Mouse (Mus musculus) T-helper 17 cell (primary cell): Measurements from ENCODE around the gene Zfp182.

ENCODE experiments used
- in situ Hi-C, 2 experiments: fragments of 300-600 bp; cut with MboI, MseI; formaldehyde crosslinking; loops; 1 replicate in 1 of 2; 2 replicates in 1 of 2; pipeline ENCODE4 v1.15.1; 2025; ENCODE audit warnings: high pct_unique_total_duplicates in 2 of 2

Gene Zfp182

DNA sequence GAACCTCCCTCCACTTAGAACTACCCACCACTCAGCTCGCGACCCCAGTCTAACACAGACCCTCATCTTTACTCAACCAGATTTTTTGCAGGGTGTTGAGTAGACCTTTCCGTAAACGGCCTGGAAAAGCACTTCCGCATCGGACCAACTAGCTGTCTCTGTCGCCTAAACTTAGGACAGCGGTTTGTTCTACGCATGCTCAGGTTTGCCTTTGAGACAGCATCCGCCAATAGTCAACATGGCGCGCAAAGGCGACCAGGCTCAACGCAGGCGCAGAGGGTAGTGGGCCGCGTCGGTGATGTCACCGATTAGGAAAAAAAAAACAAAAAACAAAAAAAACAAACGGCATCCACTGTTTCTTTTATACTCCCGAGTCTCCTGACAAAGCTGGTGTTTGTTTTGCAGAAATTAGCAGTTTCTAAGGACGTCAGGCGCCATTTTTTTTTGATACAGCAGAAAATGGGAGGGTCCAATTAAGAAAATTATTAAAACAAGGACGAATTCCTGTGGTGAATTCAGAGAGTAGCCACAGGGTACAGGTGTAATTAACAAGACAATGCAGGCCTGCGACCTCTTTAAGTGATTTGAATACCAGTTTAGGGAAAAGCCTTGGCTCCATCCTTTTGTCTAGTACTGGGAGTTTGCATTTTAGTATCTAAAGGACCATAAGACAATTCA, at the start of gene Zfp182:
Zfp182 (minus strand) TSS at position 451 of the 678 bp plus-strand sequence.
- in situ Hi-C loops, result no loop called here

DNA sequence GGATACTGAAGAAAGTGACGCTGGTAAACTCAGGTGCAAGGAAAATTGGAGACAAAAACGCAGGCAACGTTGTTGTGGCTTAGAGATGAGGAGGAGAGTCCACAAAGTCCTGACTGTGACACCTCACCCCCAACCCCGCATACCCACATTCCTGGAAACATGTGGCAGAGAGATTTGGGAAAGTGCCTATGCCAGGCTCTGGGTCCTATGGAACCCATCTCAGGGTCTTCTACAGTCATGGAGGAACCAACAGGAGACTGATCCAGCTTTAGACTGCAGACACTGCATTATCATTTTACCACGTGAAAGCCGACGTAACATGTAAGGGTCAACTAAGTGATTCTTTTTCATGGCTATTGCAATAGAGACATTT, 27.7 kb upstream of the Zfp182 start:
- in situ Hi-C loops, result loop anchor here in 1 of 2 experiments (10.0 kb wide), 1 partner anchor 255 kb away; no protein-coding TSS in a partner anchor

DNA sequence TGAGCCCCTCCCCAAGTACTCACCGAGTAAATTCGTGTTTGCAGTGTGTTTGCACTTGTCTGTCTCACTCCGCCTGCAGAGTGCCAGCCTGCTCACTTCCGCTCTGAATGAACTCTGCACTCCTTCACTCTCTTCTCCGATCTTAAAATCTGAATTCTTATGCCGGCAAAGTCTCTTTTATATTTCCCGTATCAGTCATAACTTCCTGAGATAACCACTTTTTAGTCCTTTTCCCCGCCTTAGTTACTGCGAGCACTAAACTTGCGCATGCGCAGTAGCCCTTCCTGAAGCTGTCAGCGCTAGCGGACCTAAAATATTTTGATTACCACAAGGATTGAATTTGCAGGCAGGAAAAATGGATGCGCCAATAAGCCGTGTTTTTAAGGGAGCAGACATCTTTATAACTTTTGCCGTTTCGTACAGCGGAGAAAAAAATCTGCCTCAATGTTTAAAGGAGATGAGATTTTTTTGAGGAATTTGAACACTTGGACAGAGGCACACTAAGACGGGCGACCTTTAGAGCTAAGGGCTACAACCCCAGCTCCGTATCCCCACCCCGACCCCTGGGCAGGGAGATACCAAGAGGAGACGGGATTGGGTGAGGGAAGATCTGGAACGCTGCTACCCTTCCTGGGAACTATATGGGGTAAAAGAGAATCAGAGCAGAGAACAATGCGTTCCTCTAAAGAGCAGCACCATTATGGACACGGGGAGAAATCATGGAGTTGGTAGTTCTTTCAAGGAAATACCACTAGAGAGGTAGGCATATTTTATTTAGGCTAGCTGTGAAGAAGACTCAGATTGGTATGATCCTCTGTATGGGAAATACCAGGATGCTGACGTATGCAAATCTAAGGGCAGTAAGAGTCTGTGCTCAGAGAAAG, 27.1 kb upstream of the Zfp182 start, which contains the start of gene Zfp300:
Zfp300 (minus strand) TSS at position 545 of the 884 bp plus-strand sequence.
- in situ Hi-C loops, result no loop called here

DNA sequence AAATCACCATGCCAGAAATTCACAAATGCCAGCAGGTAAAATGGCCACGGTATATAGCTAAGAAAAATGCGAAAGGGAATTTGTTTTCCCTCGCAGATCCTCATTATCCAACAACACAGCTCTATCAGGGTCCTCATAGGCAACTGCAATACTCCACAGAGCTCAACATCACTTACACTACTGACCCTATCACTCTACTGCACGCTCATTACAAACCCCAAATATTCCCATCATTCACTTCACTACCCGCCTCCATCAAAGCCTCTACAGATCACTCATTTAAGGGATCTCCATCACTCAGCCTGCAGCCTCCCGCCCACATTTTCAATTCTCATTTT, 26.5 kb upstream of the Zfp182 start:
- in situ Hi-C loops, result no loop called here

DNA sequence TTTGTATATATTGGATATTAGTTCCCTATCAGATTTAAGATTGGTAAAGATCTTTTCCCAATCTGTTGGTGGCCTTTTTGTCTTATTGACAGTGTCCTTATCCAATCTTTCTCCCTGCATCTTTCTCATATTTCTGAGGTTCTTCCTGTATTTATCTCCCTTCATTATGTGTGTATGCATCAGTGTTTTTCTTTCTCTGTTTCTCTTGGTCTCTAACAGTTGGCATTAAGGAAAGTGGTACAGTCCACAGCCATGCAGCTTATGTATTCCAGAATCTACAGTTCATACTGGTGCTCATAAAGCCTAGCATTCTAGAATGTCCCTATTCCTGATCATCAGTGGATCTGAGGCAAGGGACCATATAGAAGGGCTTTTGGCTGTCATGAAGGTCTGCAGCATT, 6.0 kb upstream of the Zfp182 start, which contains the start of gene Spaca5:
Spaca5 (plus strand) TSS at position 301 of the 400 bp plus-strand sequence.
- in situ Hi-C loops, result no loop called here

DNA sequence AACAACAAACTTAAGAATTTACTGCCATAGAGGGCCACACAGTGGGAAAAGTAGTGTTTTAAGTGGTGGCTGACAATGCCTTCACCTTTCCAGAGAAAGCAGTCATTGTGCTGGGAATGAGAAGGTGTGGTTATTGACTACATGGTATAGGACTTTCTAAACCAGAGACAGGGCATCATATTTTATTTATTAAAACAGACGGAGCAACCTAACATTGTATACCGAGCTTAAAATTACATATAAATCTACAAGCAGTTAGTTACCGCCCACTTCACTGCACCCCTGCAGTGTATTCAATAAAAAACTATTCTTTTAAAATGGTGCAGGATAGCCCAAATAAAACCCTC, 401 bp upstream of the Zfp182 start:
- in situ Hi-C loops, result no loop called here

DNA sequence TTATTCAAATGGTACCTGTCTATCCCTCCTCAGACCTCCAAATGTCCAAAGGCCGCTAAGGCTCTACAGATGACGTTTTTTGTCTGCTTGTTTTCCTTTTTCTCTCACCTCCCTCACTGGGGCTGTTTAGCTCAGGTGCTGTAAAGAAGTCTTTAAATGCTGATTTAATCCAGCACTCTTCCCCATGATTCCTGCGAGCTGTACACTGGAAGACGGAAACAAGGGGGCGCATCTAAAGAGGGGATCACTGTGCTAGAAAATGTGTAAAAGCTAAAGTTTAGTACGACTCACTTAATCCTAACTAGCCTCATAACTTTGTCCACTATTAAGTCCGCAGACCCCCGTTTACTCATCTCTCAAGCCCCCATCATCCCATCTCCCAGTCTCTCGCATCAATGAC, 656 bp downstream of the Zfp182 start:
- in situ Hi-C loops, result no loop called here

DNA sequence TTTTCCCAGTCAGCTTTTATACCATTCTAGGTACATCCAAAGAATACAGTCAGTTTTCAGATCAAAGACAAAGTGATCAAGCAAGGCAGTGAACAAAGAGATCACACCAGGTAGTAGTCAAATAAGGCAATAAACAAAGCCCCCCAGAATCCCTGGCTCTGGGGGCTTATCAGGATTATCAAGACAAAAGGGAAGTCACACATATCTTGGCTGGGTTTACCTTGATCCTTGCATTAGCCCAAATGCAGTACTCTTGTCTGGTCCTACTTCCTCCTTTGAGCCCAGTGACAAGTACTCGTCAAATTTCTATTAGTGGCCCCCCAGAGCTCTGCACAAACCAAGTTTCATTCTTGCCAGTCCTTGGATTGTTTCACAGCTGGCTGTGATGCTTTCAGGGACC, 81.2 kb downstream of the Zfp182 start:
- in situ Hi-C loops, result no loop called here
